Mouse (Mus musculus) testis, adult 2 months (tissue): ENCODE results near the gene Gm20388.

Experiments used
- CTCF ChIP-seq: fragments of 200-500 bp; IDR thresholded peaks from 2 replicates; pipeline ENCODE4 v1.5.1; 2012; ENCODE audit warnings: low read depth, mild to moderate bottlenecking, inconsistent platforms, low read length, moderate library complexity; ENCODE audit not compliant: control insufficient read depth, insufficient read depth, insufficient replicate concordance
- POLR2A ChIP-seq: fragments of 200-500 bp; IDR thresholded peaks from 2 replicates; pipeline ENCODE4 v1.6.1; 2012; ENCODE audit warnings: low read depth, mild to moderate bottlenecking, inconsistent platforms, low read length, moderate library complexity; ENCODE audit not compliant: control insufficient read depth

DNA sequence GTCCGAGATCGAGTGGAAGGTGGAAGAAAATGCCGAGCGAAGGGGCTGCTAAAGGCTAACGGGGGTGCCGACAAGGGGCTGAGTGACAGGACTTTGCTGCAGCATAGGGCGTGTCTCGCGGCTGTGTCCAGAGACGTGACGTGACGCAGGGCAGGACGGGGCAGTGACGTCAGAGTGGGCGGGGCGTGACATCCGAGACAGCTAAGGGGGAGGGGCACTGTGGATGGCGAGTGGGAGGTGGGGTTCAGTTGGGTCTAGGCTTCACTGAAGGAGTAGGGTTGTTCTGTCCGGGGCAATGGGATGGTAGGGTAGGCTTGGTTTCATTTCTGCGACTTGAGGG is 3463.6 kb downstream of the Gm20388 start:
- TF ChIP-seq CTCF (no peak), POLR2A (peak; percentile 69; the same call in 1 of the 2 replicates)
